Comparison of ENCODE assay signal across 11 mouse cellular contexts in the genomic region with DNA sequence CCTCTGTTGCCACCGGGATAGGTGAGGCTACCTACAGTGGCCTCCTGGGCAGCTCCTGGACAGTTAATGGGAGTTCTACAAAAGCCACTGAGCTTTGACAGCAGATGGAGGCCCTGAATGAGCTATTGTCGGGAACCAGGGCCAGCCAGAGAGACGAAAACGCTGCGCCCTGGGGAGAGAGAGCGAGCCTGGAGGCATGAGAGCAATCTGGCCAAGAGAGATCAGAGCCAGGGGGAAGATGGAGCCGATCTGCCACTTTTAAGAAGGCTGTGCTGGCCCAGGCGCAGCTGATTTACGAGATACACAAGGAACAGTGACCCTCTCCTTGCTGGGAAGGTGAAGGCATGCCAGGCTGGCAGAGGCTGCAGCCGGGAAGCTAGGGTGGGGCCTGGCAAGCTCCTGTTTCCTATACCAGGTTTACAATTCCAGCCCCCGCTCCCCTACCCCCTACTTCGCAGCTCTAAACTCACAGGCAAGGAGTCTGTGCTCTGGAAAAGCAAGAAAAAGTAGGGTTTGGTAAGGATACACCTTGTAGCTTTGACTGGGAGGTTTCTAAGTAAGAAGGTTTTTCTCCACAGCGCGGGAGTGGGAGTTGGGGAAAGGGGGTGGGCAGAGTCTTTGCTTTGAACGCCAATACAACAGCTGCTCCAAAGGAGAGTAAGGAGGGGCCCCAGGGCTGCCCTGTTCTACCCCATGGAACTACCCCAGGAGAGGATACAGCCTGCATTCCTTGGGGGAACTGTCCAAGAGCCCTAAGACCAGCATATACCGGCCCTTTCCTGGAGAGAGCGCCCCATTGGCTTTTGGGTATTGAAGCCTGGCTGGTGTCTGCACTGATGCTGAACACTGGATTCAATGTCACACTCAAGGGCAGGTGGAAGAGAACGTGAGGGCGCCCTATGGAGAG. TPM values are rescaled to one million over a fixed set of nuclear protein-coding genes. Genes with fewer than 3 reads are reported as not detected.
DNase-seq lines count a peak whose midpoint lies in the region; ATAC-seq and TF ChIP-seq lines count a peak whose summit lies in the region.
"Had no signal": no experiment of that assay in that cellular context is flagged by ENCODE, and none has a peak within 500 bp of the region (broad histone marks: within the 10 kb centered on the region; RNA-seq: fewer than 3 reads in every experiment).

No protein-coding gene starts in this region.

- peak; percentile 64 for DNase-seq in left cerebral cortex, postnatal 4 days
- no peak for DNase-seq in left cerebral cortex, postnatal 10 days (ENCODE audit: extremely low spot score in 1 of 2, low spot score in 2 of 2)
- peak; percentile 80 to 87 for DNase-seq in cerebellum, adult 2 months
- no peak for DNase-seq in hindbrain, embryonic 10.5 days (ENCODE audit: low spot score)
- DNase-seq in thymus, postnatal 25 days = no peak
- DNase-seq: gastrocnemius, postnatal 36 days had no signal

- intact Hi-C loops in left cerebral cortex, postnatal 4 days (cut with DNase I) = loop anchor here (5.0 to 10.0 kb wide), 2 partner anchors 94 to 99 kb away; no protein-coding TSS in a partner anchor
- intact Hi-C loops in left cerebral cortex, postnatal 10 days (cut with DNase I) = loop anchor here (5.0 kb wide), 1 partner anchor 179 kb away; a partner anchor contains a TSS

- H3ac ChIP-seq in myocyte (ENCODE audit: control insufficient read depth, insufficient read length) = no peak overlapping the region

- peaks cover 17% of the 10 kb centered on the region for H3K4me1 ChIP-seq in cerebellum, adult 2 months (ENCODE audit: control insufficient read depth, insufficient read depth, low read length)
- 0 out of 2 replicates have a peak, but pooled peaks cover 6% of the 10 kb centered on the region for H3K4me1 ChIP-seq in hindbrain, embryonic 10.5 days (replicated peaks)
- H3K4me1 ChIP-seq in midbrain, embryonic 16.5 days (ENCODE audit: control insufficient read depth, insufficient read depth, low read length) = peaks cover 2% of the 10 kb centered on the region; the same call in 1 of the 2 replicates

- 0 out of 2 replicates have a peak, but pooled peaks cover 4% of the 10 kb centered on the region for H3K9me3 ChIP-seq in hindbrain, embryonic 10.5 days
- no peaks in the 10 kb centered on the region for H3K9me3 ChIP-seq in midbrain, embryonic 16.5 days (replicated peaks; ENCODE audit: control insufficient read depth, low read length, poor library complexity, severe bottlenecking)

- no peaks in the 10 kb centered on the region for H3K27me3 ChIP-seq in cerebellum, adult 2 months (ENCODE audit: control insufficient read depth, insufficient read depth, low read length)
- no peaks in the 10 kb centered on the region for H3K27me3 ChIP-seq in hindbrain, embryonic 10.5 days (ENCODE audit: insufficient read depth, poor library complexity, severe bottlenecking)
- no peaks in the 10 kb centered on the region for H3K27me3 ChIP-seq in myocyte (ENCODE audit: control insufficient read depth, insufficient read depth, insufficient read length)
- no peaks in the 10 kb centered on the region for H3K27me3 ChIP-seq in midbrain, embryonic 16.5 days (ENCODE audit: control insufficient read depth, insufficient read depth, low read depth, low read length)
- H3K27me3 ChIP-seq: Patski had no signal

- no peak overlapping the region for H3K4me3 ChIP-seq in cerebellum, adult 2 months (replicated peaks; ENCODE audit: insufficient read depth, low read depth, low read length)
- no peak overlapping the region for H3K4me3 ChIP-seq in hindbrain, embryonic 10.5 days
- H3K4me3 ChIP-seq in myocyte = no peak overlapping the region
- no peak overlapping the region for H3K4me3 ChIP-seq in midbrain, embryonic 16.5 days (ENCODE audit: low read depth, low read length)

- peak overlapping the region; percentile 71 for H3K27ac ChIP-seq in cerebellum, adult 2 months (ENCODE audit: insufficient read depth, low read length)
- H3K27ac ChIP-seq in hindbrain, embryonic 10.5 days = peak overlapping the region; percentile 6; the same call in 1 of the 2 replicates
- H3K27ac ChIP-seq in midbrain, embryonic 16.5 days (ENCODE audit: low read length) = no peak overlapping the region

- 0 out of 2 replicates have a peak, but pooled peaks have one; percentile 10 for TF ChIP-seq POLR2A in cerebellum, adult 2 months (IDR thresholded peaks at IDR 0.05; ENCODE audit: borderline replicate concordance, insufficient read depth, low read length)
- TF ChIP-seq POLR2A in myocyte (IDR thresholded peaks at IDR 0.05; ENCODE audit: insufficient read length, low read depth) = no peak

- no peak overlapping the region for H3K9ac ChIP-seq in midbrain, embryonic 16.5 days (ENCODE audit: low read depth, low read length)

- 30% methylated on average over 19 of the region's 19 CpGs for WGBS in cerebellum, adult 2 months
- 83% methylated on average over 19 of the region's 19 CpGs for WGBS in hindbrain, embryonic 10.5 days
- WGBS in midbrain, embryonic 16.5 days = 76% methylated on average over 19 of the region's 19 CpGs

- peaks cover 93% of the 10 kb centered on the region for H3K36me3 ChIP-seq in hindbrain, embryonic 10.5 days
- peaks cover 9% of the 10 kb centered on the region for H3K36me3 ChIP-seq in myocyte (ENCODE audit: control insufficient read depth, insufficient read depth)
- H3K36me3 ChIP-seq in midbrain, embryonic 16.5 days (ENCODE audit: control insufficient read depth, insufficient read depth, low read length) = peaks cover 40% of the 10 kb centered on the region

- ATAC-seq in midbrain, embryonic 16.5 days = no peak
- ATAC-seq: Patski had no signal

- H3K79me2 ChIP-seq in myocyte (ENCODE audit: control insufficient read depth, insufficient read depth) = no peaks in the 10 kb centered on the region

- TF ChIP-seq CTCF in cerebellum, adult 2 months (IDR thresholded peaks at IDR 0.05; ENCODE audit: borderline replicate concordance, insufficient read depth, low read depth, low read length) = no peak

- peak overlapping the region; percentile 72 for H3K4me2 ChIP-seq in myocyte (ENCODE audit: low read depth)
- H3K4me2 ChIP-seq in midbrain, embryonic 16.5 days (ENCODE audit: low read length) = no peak overlapping the region

TF ChIP-seq in myocyte, 11 proteins besides CTCF, POLR2A, EP300 and RAD21:
- TF ChIP-seq SRF (IDR thresholded peaks at IDR 0.05; ENCODE audit: control insufficient read depth, insufficient read length, low read depth) (no peak), MYOD1 (IDR thresholded peaks at IDR 0.05; ENCODE audit: control insufficient read depth in 1 of 3, insufficient read length in 2 of 3, low read depth in 2 of 3) (peak in 1 of 3 experiments; percentile 27), TCF12 (IDR thresholded peaks at IDR 0.05; ENCODE audit: insufficient read depth, poor library complexity, severe bottlenecking) (no peak), MYOG (IDR thresholded peaks at IDR 0.05; ENCODE audit: control insufficient read depth in 1 of 3, insufficient read depth in 1 of 3, insufficient read length in 2 of 3, low read depth in 2 of 3) (peak in 1 of 3 experiments; percentile 12)
TF ChIP-seq in myocyte: peak in this region for 2.

RNA-seq across cellular contexts. Expression of a gene that starts 42.5 kb away (rescaled TPM):
- 100 to 1,000 TPM; 183 to 194 TPM for total RNA-seq in left cerebral cortex, postnatal 4 days (2021)
- 100 to 1,000 TPM; 117 to 122 TPM for total RNA-seq in left cerebral cortex, postnatal 10 days (2021)
- 90.2 and 94.1 TPM in 2 replicates for polyA plus RNA-seq in cerebellum, adult 2 months (2012; rRNA removed)
- polyA plus RNA-seq in hindbrain, embryonic 10.5 days (2016; fragmentation: Nextera tagmentation; extraction: Ambion mirVana) = 248 and 258 TPM in 2 replicates
- 58.9 TPM for polyA plus RNA-seq in myocyte (2012; fragmentation: generic; extraction: Trizol)
- 201 and 209 TPM in 2 replicates for polyA plus RNA-seq in midbrain, embryonic 16.5 days (2015; fragmentation: Nextera tagmentation; extraction: Ambion mirVana)

RNA-seq across cellular contexts. Expression of a gene that starts 42.7 kb away (rescaled TPM):
- total RNA-seq in left cerebral cortex, postnatal 4 days (2021) = 10 to 100 TPM; 36.1 to 36.9 TPM
- 10 to 100 TPM; 20.7 to 31.8 TPM for total RNA-seq in left cerebral cortex, postnatal 10 days (2021)
- polyA plus RNA-seq in cerebellum, adult 2 months (2012; rRNA removed) = 15.0 and 16.7 TPM in 2 replicates
- polyA plus RNA-seq in hindbrain, embryonic 10.5 days (2016; fragmentation: Nextera tagmentation; extraction: Ambion mirVana) = 14.8 and 16.9 TPM in 2 replicates
- 3.4 TPM for polyA plus RNA-seq in myocyte (2012; fragmentation: generic; extraction: Trizol)
- 9.4 and 13.7 TPM in 2 replicates for polyA plus RNA-seq in midbrain, embryonic 16.5 days (2015; fragmentation: Nextera tagmentation; extraction: Ambion mirVana)

RNA-seq across cellular contexts. Expression of a gene that starts 52.5 kb away (rescaled TPM):
- not detected for total RNA-seq in left cerebral cortex, postnatal 4 days (2021)
- not detected for total RNA-seq in left cerebral cortex, postnatal 10 days (2021)
- polyA plus RNA-seq in cerebellum, adult 2 months (2012; rRNA removed) = 51.3 and 63.2 TPM in 2 replicates
- polyA plus RNA-seq in hindbrain, embryonic 10.5 days (2016; fragmentation: Nextera tagmentation; extraction: Ambion mirVana) = not detected in 2 replicates
- polyA plus RNA-seq in myocyte (2012; fragmentation: generic; extraction: Trizol) = not detected
- polyA plus RNA-seq in midbrain, embryonic 16.5 days (2015; fragmentation: Nextera tagmentation; extraction: Ambion mirVana) = not detected in 2 replicates
- total RNA-seq: gastrocnemius, postnatal 36 days; layer of hippocampus, postnatal 14 days; neutrophil, adult 5-6 weeks had no signal

Comparison
In these comparisons a context has a peak if more than half of its experiments do, and no peak if none do; other contexts are left out.
1. DNase-seq: peak in left cerebral cortex, postnatal 4 days (single experiment) and cerebellum, adult 2 months (2 of 2); none in left cerebral cortex, postnatal 10 days (0 of 2), hindbrain, embryonic 10.5 days (single experiment) and thymus, postnatal 25 days (single experiment).
2. RNA of a gene that starts 52.5 kb away (polyA plus RNA-seq): 51.3 to 63.2 TPM in cerebellum, adult 2 months; not detected in hindbrain, embryonic 10.5 days, not detected in myocyte (single experiment) and not detected in midbrain, embryonic 16.5 days; every median in the first group is over 10 times any median in the second.